Mouse (Mus musculus) megakaryocyte-erythroid progenitor cell, adult 5-6 weeks (primary cell): ENCODE results near the gene Notch1. TPM values are rescaled to one million over a fixed set of nuclear protein-coding genes. Genes with fewer than 3 reads are reported as not detected.

ENCODE experiments used
- ATAC-seq: replicated peaks from 2 replicates; pipeline ENCODE4 v1.8.0; 2016; ENCODE audit warnings: mild to moderate bottlenecking, inconsistent platforms; ENCODE audit not compliant: severe bottlenecking, poor library complexity, low FRiP score, low TSS enrichment
- total RNA-seq, 2 experiments: library from RNA; stranded (forward) in 1 of 2; stranded (reverse) in 1 of 2; fragments of 200-1000, 215-1000 nt in 1 of 2; fragments of >200 nt in 1 of 2; fragmentation: Nextera tagmentation in 1 of 2; gene quantifications; 2 replicates each; pipeline ENCODE4 v1.2.3; 2014 to 2017

The Notch1 gene
- total RNA-seq, 2 experiments from 2014 or later, result 0.56 to 2.6 TPM

- no peak for ATAC-seq
Measured at GRCm38 (mm10) chr2:26429851-26430250, 86.6 kb downstream of the Notch1 start.

DNA sequence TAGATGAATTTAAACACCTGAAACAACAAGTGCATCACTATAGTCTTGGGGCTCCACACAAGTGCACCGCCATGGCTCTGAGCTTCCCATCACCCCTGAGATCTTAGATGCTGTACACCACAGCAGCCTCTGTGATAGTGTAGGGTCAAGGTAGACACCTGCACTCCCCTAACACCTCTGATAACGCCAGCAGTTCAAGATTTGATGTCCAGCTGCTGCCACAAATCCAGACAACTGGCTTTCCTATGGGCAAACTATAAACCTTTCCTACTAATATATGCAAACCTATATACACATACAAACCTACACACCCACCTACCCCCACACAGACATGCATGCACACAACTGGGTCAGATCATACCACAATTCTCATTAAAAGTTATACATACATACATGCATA lies 91.9 kb downstream of the Notch1 start:
- no peak for ATAC-seq

GRCm38 (mm10) chr2:26423086-26423485 lies 93.4 kb downstream of the Notch1 start:
- ATAC-seq, result no peak

DNA sequence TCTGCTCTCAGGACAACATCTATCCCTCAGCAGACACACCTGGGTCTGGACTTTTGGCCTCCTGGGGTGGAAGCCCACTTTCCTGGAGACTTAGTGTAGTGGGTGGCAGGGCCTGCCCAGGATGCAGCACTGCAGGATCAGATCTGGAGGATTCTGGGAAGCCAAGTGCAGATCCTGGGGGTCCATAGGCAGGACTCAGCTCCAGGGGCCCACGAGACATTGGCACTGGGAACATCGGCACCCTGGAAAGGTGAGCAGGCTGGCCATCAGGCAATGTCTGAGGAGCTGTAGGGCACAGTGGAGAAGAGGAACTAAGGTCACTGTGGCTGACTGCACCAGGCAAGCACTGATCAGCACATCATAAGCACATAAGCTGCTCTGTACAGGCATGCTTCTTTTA lies 94.5 kb downstream of the Notch1 start:
- no peak for ATAC-seq

- ATAC-seq, result no peak
Measured at GRCm38 (mm10) chr2:26418120-26418519, 98.3 kb downstream of the Notch1 start.

DNA sequence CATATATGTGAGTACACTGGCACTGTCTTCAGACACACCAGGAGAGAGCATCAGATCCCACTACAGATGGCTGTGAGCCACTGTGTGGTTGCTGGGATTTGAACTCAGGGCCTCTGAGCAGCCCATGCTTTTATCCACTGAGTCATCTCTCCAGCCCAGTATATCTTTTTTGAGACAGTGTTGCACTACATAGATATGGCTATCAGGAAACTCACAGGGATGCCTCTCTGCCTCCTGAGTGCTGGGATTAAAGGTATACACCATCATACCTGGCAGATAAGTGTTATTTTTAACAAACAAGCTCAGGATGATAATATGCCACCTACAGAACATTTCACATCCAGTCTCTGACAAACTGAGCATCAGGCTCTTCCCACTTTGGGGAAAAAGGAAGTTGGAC lies 99.4 kb downstream of the Notch1 start:
- ATAC-seq, result no peak

- ATAC-seq, result no peak
Measured at GRCm38 (mm10) chr2:26410931-26411411, 105.5 kb downstream of the Notch1 start.

DNA sequence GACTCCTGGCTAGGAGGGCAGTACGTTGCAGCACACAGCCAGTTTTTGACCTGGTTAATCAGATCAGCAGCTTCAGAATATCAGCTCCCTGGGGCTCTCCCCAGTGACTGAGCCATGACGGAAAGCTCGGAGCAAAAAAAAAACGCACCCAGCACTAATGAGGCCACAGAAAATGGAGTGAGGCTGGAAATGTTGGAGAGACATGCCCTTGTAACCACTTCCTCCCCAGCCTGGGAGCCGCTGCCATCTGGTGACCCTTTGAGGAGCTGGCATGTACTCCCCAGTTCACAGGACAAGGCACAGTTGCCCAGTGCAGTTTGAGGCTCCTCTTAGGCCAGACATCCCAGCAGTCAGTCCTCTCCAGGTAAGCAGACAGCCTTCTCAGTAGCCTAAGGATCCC lies 106.4 kb downstream of the Notch1 start:
- no peak for ATAC-seq

DNA sequence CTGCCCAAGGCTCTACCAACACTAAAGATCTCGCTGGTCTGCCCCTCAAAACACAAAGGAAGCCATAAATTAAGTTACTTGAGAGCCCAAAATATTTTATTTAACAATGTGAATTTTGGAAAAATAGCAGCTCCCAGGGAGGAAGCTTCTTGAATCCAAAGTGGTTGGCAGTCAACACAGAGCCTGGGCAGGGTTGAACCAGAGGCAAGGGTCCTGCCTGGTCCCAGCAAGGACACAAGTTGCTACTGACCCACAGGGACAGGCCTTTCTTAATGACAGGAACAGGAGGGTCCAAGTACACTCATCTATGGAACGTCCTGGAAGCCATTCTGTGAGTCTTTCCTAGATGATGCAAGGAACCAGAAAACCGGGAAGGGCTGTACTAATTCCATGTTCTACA lies 107.1 kb downstream of the Notch1 start:
- no peak for ATAC-seq

GRCm38 (mm10) chr2:26408515-26409356 lies 107.7 kb downstream of the Notch1 start, which contains the start of gene Inpp5e:
Gene Inpp5e, minus strand, starts transcription at chr2:26409203.
- ATAC-seq, result peak; percentile 90

Other genes with a start within 250 kb of the Notch1 start
- gene Ccdc187, start 222.1 kb downstream of the Notch1 start, total RNA-seq (2014; fragmentation: Nextera tagmentation), result not detected in 2 replicates
- not detected in 2 replicates for gene Ccdc187, start 222.1 kb downstream of the Notch1 start, total RNA-seq (2017)
- 2.8 and 6.8 TPM in 2 replicates for gene Gpsm1, start 201.1 kb downstream of the Notch1 start, total RNA-seq (2014; fragmentation: Nextera tagmentation)
- gene Gpsm1, start 201.1 kb downstream of the Notch1 start, total RNA-seq (2017), result 6.9 and 12.4 TPM in 2 replicates
- gene Dnlz, start 164.6 kb downstream of the Notch1 start, total RNA-seq (2014; fragmentation: Nextera tagmentation), result 12.7 and 20.7 TPM in 2 replicates
- 9.4 and 15.3 TPM in 2 replicates for gene Dnlz, start 164.6 kb downstream of the Notch1 start, total RNA-seq (2017)
- 0.72 and 2.9 TPM in 2 replicates for gene Card9, start 155.7 kb downstream of the Notch1 start, total RNA-seq (2014; fragmentation: Nextera tagmentation)
- 1.7 and 3.2 TPM in 2 replicates for gene Card9, start 155.7 kb downstream of the Notch1 start, total RNA-seq (2017)
- 64.6 and 87.4 TPM in 2 replicates for gene Snapc4, start 136.0 kb downstream of the Notch1 start, total RNA-seq (2014; fragmentation: Nextera tagmentation)
- 33.6 and 52.3 TPM in 2 replicates for gene Snapc4, start 136.0 kb downstream of the Notch1 start, total RNA-seq (2017)
- gene Entr1, start 127.3 kb downstream of the Notch1 start, total RNA-seq (2014; fragmentation: Nextera tagmentation), result 45.3 and 72.2 TPM in 2 replicates
- gene Entr1, start 127.3 kb downstream of the Notch1 start, total RNA-seq (2017), result 38.6 and 56.8 TPM in 2 replicates
- 75.8 and 78.0 TPM in 2 replicates for gene Pmpca, start 127.3 kb downstream of the Notch1 start, total RNA-seq (2014; fragmentation: Nextera tagmentation)
- gene Pmpca, start 127.3 kb downstream of the Notch1 start, total RNA-seq (2017), result 68.3 and 90.5 TPM in 2 replicates
- gene Inpp5e, start 107.5 kb downstream of the Notch1 start, total RNA-seq (2014; fragmentation: Nextera tagmentation), result 20.3 and 22.6 TPM in 2 replicates
- 4.5 and 9.2 TPM in 2 replicates for gene Inpp5e, start 107.5 kb downstream of the Notch1 start, total RNA-seq (2017)
- gene Sec16a, start 71.4 kb downstream of the Notch1 start, total RNA-seq (2014; fragmentation: Nextera tagmentation), result 32.7 and 37.7 TPM in 2 replicates
- gene Sec16a, start 71.4 kb downstream of the Notch1 start, total RNA-seq (2017), result 16.6 and 29.8 TPM in 2 replicates
- gene Egfl7, start 63.4 kb upstream of the Notch1 start, total RNA-seq (2014; fragmentation: Nextera tagmentation), result 88.4 and 89.4 TPM in 2 replicates
- gene Egfl7, start 63.4 kb upstream of the Notch1 start, total RNA-seq (2017), result 31.8 and 63.1 TPM in 2 replicates
- gene Gm20532, start 70.0 kb upstream of the Notch1 start, total RNA-seq (2014; fragmentation: Nextera tagmentation), result not detected in 2 replicates
- gene Gm20532, start 70.0 kb upstream of the Notch1 start, total RNA-seq (2017), result not detected in 2 replicates
- gene Agpat2, start 87.8 kb upstream of the Notch1 start, total RNA-seq (2014; fragmentation: Nextera tagmentation), result 14.8 and 15.2 TPM in 2 replicates
- 9.9 and 11.8 TPM in 2 replicates for gene Agpat2, start 87.8 kb upstream of the Notch1 start, total RNA-seq (2017)
- 5.7 and 7.7 TPM in 2 replicates for gene Fam69b, start 111.8 kb upstream of the Notch1 start, total RNA-seq (2014; fragmentation: Nextera tagmentation)
- gene Fam69b, start 111.8 kb upstream of the Notch1 start, total RNA-seq (2017), result 6.8 and 8.0 TPM in 2 replicates
- not detected in 2 replicates for gene Lcn4, start 154.6 kb upstream of the Notch1 start, total RNA-seq (2014; fragmentation: Nextera tagmentation)
- gene Lcn4, start 154.6 kb upstream of the Notch1 start, total RNA-seq (2017), result not detected in 2 replicates